Mouse (Mus musculus) liver, embryonic 14.5 days (tissue): ENCODE measurements around the gene Tent5b. TPM values are rescaled to one million over a fixed set of nuclear protein-coding genes. Genes with fewer than 3 reads are reported as not detected.
A peak's percentile ranks its signal among the peaks of the same experiment; 100 is the strongest.

ENCODE experiments used
- ATAC-seq: fragments of 200-750 bp; cut with Nextera tagmentation; 2 replicates; pipeline ENCODE4 v1.8.0; 2017; ENCODE audit warnings: moderate number of reproducible peaks, mild to moderate bottlenecking, moderate library complexity; ENCODE audit not compliant: insufficient read depth
- DNase-seq, 3 experiments: peaks; one replicate each; pipeline ENCODE4 v3.0.0-alpha.2; 2012 to 2013; ENCODE audit warnings: low read depth in 3 of 3, low spot score in 3 of 3
- H3K27ac ChIP-seq: fragments of 300-500 bp; sonication (generic); 2 replicates; pipeline ENCODE4 v1.5.1; 2014; ENCODE audit warnings: moderate library complexity, mild to moderate bottlenecking, control low read depth, inconsistent platforms
- H3K27me3 ChIP-seq: fragments of 300-500 bp; sonication (generic); 2 replicates; pipeline ENCODE4 v1.6.1; 2014; ENCODE audit warnings: mild to moderate bottlenecking, low read length, moderate library complexity; ENCODE audit not compliant: control insufficient read depth, insufficient read depth
- H3K36me3 ChIP-seq: fragments of 300-500 bp; sonication (generic); replicated peaks from 2 replicates; pipeline ENCODE4 v1.6.1; 2014; ENCODE audit warnings: low read depth; ENCODE audit not compliant: control insufficient read depth, insufficient read depth
- H3K4me1 ChIP-seq, 2 experiments: fragments of 200-500 bp in 1 of 2; fragments of 300-500 bp in 1 of 2; sonication (generic) in 1 of 2; replicated peaks; 2 replicates each; pipeline ENCODE4 v1.6.1; 2012 to 2014; ENCODE audit warnings: antibody characterized with exemption in 1 of 2, inconsistent platforms in 1 of 2, low read length in 1 of 2; ENCODE audit not compliant: control insufficient read depth in 2 of 2, insufficient read depth in 2 of 2
- H3K4me2 ChIP-seq: fragments of 300-500 bp; sonication (generic); 2 replicates; pipeline ENCODE4 v1.6.1; 2014; ENCODE audit warnings: low read depth, mild to moderate bottlenecking, control low read depth, moderate library complexity
- H3K4me3 ChIP-seq, 2 experiments: fragments of 200-500 bp in 1 of 2; fragments of 300-500 bp in 1 of 2; sonication (generic) in 1 of 2; 2 replicates each; pipeline ENCODE4 v1.5.1; 2012 to 2014; ENCODE audit warnings: low read depth in 2 of 2, low read length in 2 of 2, mild to moderate bottlenecking in 2 of 2, control low read depth in 1 of 2, inconsistent platforms in 1 of 2, moderate library complexity in 1 of 2; ENCODE audit not compliant: insufficient read depth in 1 of 2
- H3K9ac ChIP-seq: fragments of 300-500 bp; sonication (generic); replicated peaks from 2 replicates; pipeline ENCODE4 v1.6.1; 2014; ENCODE audit warnings: mild to moderate bottlenecking, control low read depth, moderate library complexity
- H3K9me3 ChIP-seq: fragments of 300-500 bp; sonication (generic); 2 replicates; pipeline ENCODE4 v1.6.1; 2016; ENCODE audit warnings: low read length, mixed read lengths; ENCODE audit not compliant: control insufficient read depth
- CTCF ChIP-seq: IDR thresholded peaks from 2 replicates; pipeline ENCODE4 v1.5.1; 2016; ENCODE audit warnings: antibody characterized with exemption, low read depth, control low read depth
- EP300 ChIP-seq: IDR thresholded peaks from 2 replicates; pipeline ENCODE4 v1.6.1; 2016; ENCODE audit warnings: antibody characterized with exemption, low read depth
- WGBS: fragments of 180-500 bp; shearing (Covaris S2); extraction: QIAGEN DNeasy Blood & Tissue Kit; methylation state at CpG from one replicate; pipeline ENCODE4 v1.1.7; 2014; ENCODE audit not compliant: insufficient replicate concordance; 5-methylcytosine and 5-hydroxymethylcytosine counted together
- polyA plus RNA-seq, 2 experiments: library from polyadenylated mRNA; depleted of rRNA in 1 of 2; stranded (reverse) in 1 of 2; unstranded in 1 of 2; fragments of >200 nt; fragmentation: Nextera tagmentation in 1 of 2; extraction: Ambion mirVana in 1 of 2; gene quantifications; 2 replicates each; pipeline versions ENCODE4 v1.2.1 to v1.2.3; 2012 to 2014

Gene Tent5b
- polyA plus RNA-seq, 2 experiments = 0.02 TPM; not detected in 1

DNA sequence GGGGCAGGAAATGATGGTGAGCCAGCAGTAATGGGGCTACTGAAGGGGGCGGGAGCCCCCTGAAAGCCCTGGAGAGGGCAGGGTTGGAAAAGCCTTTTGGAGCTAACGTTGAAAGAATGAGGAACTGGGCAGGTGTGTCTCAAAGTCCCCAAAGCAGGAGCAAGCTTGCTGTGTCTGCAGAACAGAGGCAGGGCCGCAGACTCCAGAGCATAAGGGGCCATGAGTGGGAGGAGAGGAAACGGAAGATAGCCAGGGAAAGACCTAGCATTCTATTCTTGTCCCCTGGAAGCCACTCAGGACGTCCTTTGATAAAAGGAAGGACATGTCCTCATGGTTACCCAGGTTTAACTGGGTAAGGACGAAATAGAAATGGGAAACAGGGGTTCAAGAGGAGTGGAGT lies 16.7 kb upstream of the Tent5b start:
- 0 out of 4 replicates have a peak, but pooled peaks cover 0 to 4% of the 10 kb centered on the region in 2 experiments for H3K4me1 ChIP-seq
- TF ChIP-seq EP300 = no peak
- TF ChIP-seq CTCF = no peak
- H3K4me3 ChIP-seq = no peak overlapping the region
- H3K4me2 ChIP-seq = no peak overlapping the region
- H3K9ac ChIP-seq = no peak overlapping the region
- 22% methylated on average over 6 of the region's 6 CpGs for WGBS
- no peaks in the 10 kb centered on the region; the same call in 1 of the 2 replicates for H3K27me3 ChIP-seq
- no peak overlapping the region for H3K27ac ChIP-seq
- H3K36me3 ChIP-seq = no peaks in the 10 kb centered on the region
- no peak for ATAC-seq
- no peaks in the 10 kb centered on the region for H3K9me3 ChIP-seq
- DNase-seq = no peak

DNA sequence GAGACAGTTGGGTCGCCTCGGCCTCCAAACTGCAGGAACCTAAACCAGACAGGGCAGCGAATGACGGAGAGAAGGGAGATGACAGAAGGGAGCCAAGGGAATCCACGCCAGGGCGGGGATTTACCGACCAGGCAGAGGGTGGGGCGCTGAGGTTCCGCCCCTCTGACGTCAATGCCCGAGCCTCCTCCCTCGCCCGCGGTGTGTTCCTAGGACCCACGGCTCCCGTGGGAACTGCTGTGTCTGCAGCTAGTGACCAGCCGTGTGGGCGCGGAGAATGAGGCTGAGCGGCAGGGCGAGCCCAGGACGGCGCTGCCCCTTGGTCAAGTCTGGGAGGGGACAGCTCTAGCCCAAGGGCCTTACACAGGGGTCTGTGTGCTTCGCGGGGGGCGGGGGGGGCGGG lies 11.9 kb upstream of the Tent5b start:
- Histone ChIP-seq H3K4me2 (peak overlapping the region; percentile 61), H3K27ac (no peak overlapping the region), H3K9me3 (peaks cover 3% of the 10 kb centered on the region; the same call in 1 of the 2 replicates), H3K9ac (0 out of 2 replicates have a peak overlapping the region, but pooled peaks have one; percentile 13), H3K27me3 (no peaks in the 10 kb centered on the region; the same call in 1 of the 2 replicates), H3K36me3 (no peaks in the 10 kb centered on the region), H3K4me1 (peaks cover 0 to 8% of the 10 kb centered on the region in 2 experiments; a peak in 1 of 4 replicates), H3K4me3 (peak overlapping the region; percentile 30 to 33)
- ATAC-seq = no peak
- TF ChIP-seq CTCF (no peak), EP300 (no peak)
- DNase-seq = peak in 2 of 3 experiments; percentile 34 to 49
- under 1% methylated on average over 25 of the region's 27 CpGs for WGBS

DNA sequence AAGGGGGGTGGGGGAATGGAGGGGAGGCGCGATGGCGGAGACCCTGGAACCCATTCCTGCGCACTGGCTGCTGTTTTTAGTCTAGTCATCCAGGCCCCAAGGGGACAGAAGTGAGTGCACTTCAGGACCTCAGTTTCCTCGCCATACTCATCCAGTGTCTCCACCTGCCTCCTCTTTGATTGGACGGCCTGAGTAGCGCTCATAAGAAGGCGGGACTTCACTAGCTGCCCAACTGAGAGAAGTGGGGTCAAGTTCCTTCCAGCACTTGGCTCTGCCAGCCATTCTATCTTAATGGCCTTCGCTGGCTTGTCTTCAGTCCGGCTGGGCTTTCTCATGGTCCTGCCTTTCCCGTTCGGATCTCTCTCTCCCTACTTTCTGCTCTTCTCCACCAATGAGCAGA lies 10.8 kb upstream of the Tent5b start:
- Histone ChIP-seq H3K9me3 (peaks cover 3% of the 10 kb centered on the region; the same call in 1 of the 2 replicates), H3K27ac (no peak overlapping the region), H3K4me1 (peaks cover 0 to 7% of the 10 kb centered on the region in 2 experiments; a peak in 1 of 4 replicates), H3K4me2 (no peak overlapping the region), H3K36me3 (no peaks in the 10 kb centered on the region), H3K4me3 (no peak overlapping the region), H3K9ac (no peak overlapping the region), H3K27me3 (no peaks in the 10 kb centered on the region; the same call in 1 of the 2 replicates)
- WGBS = 19% methylated on average over 12 of the region's 12 CpGs
- ATAC-seq (no peak), DNase-seq (no peak)
- TF ChIP-seq EP300 = no peak
- no peak for TF ChIP-seq CTCF

- H3K4me3 ChIP-seq = no peak overlapping the region
- WGBS = 64% methylated on average over 7 of the region's 7 CpGs
- TF ChIP-seq CTCF = peak; percentile 29; the same call in 1 of the 2 replicates
- no peak for TF ChIP-seq EP300
Measured at GRCm38 (mm10) chr4:133471135-133471821, 8.7 kb upstream of the Tent5b start.

DNA sequence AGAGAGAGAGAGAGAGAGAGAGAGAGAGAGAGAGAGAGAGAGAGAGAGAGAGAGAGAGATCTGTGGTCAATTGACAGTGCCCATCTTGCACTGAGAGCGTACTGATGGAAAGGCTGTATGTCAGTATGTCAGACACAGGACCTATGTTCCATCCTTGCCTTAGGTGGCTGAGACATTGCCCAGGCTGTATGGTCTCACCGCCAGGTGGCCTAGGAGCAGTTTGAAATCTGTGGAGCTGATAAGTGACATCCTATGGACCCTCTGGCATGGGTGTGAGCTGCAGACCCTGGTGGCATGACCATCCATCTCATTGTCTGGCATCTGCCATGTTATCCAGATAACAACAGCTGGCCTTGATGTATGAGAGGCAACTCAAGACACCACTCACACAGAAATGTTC lies 6.1 kb upstream of the Tent5b start:
- H3K4me1 ChIP-seq = peaks cover 0 to 4% of the 10 kb centered on the region in 2 experiments; a peak in 1 of 4 replicates
- no peaks in the 10 kb centered on the region for H3K36me3 ChIP-seq
- no peak overlapping the region for H3K9ac ChIP-seq
- peaks cover 3% of the 10 kb centered on the region; the same call in 1 of the 2 replicates for H3K9me3 ChIP-seq
- H3K4me2 ChIP-seq = no peak overlapping the region
- no peak overlapping the region for H3K4me3 ChIP-seq
- no peak overlapping the region for H3K27ac ChIP-seq
- peak; percentile 37 for TF ChIP-seq CTCF
- TF ChIP-seq EP300 = no peak
- peaks cover 7% of the 10 kb centered on the region for H3K27me3 ChIP-seq
- no peak for DNase-seq
- WGBS = 68% methylated on average over 2 of the region's 2 CpGs
- ATAC-seq = no peak

More at GRCm38 (mm10) chr4:133471135-133471821, 8.7 kb upstream of the Tent5b start:
- ATAC-seq (no peak), DNase-seq (no peak)
- H3K4me2 ChIP-seq = no peak overlapping the region
- H3K27ac ChIP-seq = no peak overlapping the region
- H3K9me3 ChIP-seq = peaks cover 3% of the 10 kb centered on the region; the same call in 1 of the 2 replicates
- H3K4me1 ChIP-seq = peaks cover 0 to 7% of the 10 kb centered on the region in 2 experiments; a peak in 1 of 4 replicates
- no peaks in the 10 kb centered on the region; the same call in 1 of the 2 replicates for H3K27me3 ChIP-seq
- no peaks in the 10 kb centered on the region for H3K36me3 ChIP-seq
- H3K9ac ChIP-seq = no peak overlapping the region
